Mouse (Mus musculus): Measurements from ENCODE around the gene Cog5. TPM values are rescaled to one million over a fixed set of nuclear protein-coding genes. Genes with fewer than 3 reads are reported as not detected.

Gene Cog5
- total RNA-seq, 2 experiments from 2014 or later = 22.7 to 25.1 TPM

GRCm38 (mm10) chr12:31703904-31704303 is 49.2 kb downstream of the Cog5 start:
- DNase-seq = no peak

DNA sequence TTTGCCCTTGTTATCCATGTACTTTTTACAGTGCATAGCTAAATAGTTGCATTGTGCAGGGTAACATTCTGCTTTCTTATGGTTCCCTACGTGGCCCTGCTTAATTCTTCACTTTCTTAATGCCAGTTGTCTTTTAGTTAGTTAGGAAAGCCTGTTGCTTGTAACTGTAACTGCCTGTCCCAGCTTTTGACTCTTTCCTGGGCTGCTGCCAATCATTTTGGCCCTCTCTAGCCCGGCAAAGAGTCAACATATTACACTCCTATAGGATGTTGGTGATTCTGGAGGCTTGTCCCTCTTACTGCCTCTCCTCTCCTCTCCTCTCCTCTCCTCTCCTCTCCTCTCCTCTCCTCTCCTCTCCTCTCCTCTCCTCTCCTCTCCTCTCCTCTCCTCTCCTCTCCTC is 51.5 kb downstream of the Cog5 start:
- intact Hi-C loops (cut with DNase I) = loop anchor here (10.0 kb wide), 1 partner anchor 331 kb away; no protein-coding TSS in a partner anchor
- no peak for DNase-seq

More at GRCm38 (mm10) chr12:31703904-31704303, 49.2 kb downstream of the Cog5 start:
- intact Hi-C loops (cut with DNase I) = loop anchor here (10.0 kb wide), 1 partner anchor 329 kb away; no protein-coding TSS in a partner anchor

GRCm38 (mm10) chr12:31707531-31707930 is 52.9 kb downstream of the Cog5 start:
- DNase-seq = no peak
- intact Hi-C loops (cut with DNase I) = loop anchor here (10.0 kb wide), 1 partner anchor 333 kb away; no protein-coding TSS in a partner anchor

- intact Hi-C loops (cut with DNase I) = loop anchor here (10.0 kb wide), 1 partner anchor 335 kb away; no protein-coding TSS in a partner anchor
- no peak for DNase-seq
Measured at GRCm38 (mm10) chr12:31709665-31710064, 55.0 kb downstream of the Cog5 start.

GRCm38 (mm10) chr12:31712233-31712632 is 57.6 kb downstream of the Cog5 start:
- intact Hi-C loops (cut with DNase I) = no loop called here
- DNase-seq = no peak

- intact Hi-C loops (cut with DNase I) = no loop called here
- DNase-seq = no peak
Measured at GRCm38 (mm10) chr12:31712727-31713126, 58.1 kb downstream of the Cog5 start.

DNA sequence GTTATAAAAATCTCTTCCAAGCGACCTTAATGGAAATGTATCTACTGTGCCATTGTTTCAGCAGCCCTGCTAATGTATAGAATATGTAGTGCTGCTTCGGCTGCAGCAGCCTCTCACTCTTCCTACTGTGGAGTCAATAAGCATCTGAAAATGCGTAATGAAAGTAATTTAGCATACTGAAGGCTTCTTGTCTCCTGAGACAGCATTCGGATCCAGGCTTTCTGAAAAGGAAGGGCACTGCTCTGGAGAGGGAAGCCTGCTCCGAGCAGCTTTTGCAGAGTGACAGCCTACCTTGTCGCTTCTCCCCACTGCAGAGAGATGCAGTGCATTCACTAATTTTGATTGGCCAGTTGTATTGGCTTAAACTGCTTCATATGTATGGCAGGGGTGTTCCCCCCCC is 58.9 kb downstream of the Cog5 start, which contains the start of gene Gpr22:
Gpr22 (minus strand) TSS at position 348 of the 400 bp plus-strand sequence.
- intact Hi-C loops (cut with DNase I) = no loop called here
- DNase-seq = no peak

GRCm38 (mm10) chr12:31714070-31714469 is 59.4 kb downstream of the Cog5 start:
- no peak for DNase-seq

GRCm38 (mm10) chr12:31719586-31720275 is 65.1 kb downstream of the Cog5 start:
- no peak for DNase-seq
- intact Hi-C loops (cut with DNase I) = loop anchor here (2.0 kb wide), 1 partner anchor 211 kb away; no protein-coding TSS in a partner anchor

More at GRCm38 (mm10) chr12:31714070-31714469, 59.4 kb downstream of the Cog5 start:
- intact Hi-C loops (cut with DNase I) = no loop called here

DNA sequence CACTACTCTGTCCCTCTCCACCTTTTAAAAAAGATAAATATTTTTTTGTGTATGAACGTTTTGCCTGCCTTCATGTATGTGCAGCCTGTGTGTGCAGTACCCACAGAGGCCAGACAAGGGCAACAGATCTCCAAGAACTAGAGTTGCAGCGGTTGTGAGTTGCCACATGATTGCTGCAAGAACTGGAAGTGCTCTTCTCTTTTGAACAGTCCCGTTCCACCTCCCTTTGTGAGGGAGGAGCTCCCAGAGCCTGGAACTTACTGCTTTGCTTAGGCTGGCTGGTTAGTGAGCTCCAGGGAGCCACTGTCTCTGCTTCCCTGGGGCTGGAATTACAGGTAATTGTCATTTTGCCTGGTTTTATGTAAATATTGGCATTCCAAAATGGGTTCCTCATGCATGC is 69.9 kb downstream of the Cog5 start:
- intact Hi-C loops (cut with DNase I) = no loop called here
- no peak for DNase-seq

DNA sequence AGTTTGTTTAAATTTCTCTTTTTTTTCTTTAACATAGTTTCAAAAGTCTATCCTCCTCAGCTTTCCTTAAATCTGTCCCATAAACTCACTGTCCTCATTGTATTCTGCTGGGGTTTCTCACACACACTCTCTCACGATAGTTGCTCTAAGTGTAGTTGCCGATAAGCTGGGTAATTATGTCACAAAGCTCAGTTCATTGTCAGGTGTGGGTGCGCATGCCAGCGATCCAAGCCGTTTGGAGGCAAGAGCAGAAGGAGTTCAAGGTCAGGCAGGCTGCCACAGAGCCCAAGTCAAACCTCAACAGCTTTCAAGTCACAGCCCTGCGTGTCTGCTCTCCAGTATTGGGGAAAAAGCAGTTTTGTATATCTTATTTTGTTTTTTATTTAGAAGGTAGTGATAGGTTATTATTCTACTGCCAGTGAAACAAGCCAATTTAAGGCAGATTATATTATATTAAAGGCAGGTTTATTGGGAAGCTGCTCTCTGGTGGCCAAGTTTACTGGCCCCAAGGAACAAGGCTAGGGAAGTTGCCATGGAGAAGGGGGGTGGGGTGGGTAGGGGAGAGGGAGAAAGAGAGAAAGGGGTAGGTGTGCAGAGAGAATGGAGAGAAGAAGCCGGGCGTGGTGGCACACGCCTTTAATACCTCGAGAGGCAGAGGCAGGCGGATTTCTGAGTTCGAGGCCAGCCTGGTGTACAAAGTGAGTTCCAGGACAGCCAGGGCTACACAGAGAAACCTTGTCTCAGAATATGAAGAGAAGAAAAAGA is 71.0 kb downstream of the Cog5 start:
- intact Hi-C loops (cut with DNase I) = no loop called here
- no peak for DNase-seq

GRCm38 (mm10) chr12:31726707-31727106 is 72.0 kb downstream of the Cog5 start:
- no peak for DNase-seq
- intact Hi-C loops (cut with DNase I) = no loop called here

DNA sequence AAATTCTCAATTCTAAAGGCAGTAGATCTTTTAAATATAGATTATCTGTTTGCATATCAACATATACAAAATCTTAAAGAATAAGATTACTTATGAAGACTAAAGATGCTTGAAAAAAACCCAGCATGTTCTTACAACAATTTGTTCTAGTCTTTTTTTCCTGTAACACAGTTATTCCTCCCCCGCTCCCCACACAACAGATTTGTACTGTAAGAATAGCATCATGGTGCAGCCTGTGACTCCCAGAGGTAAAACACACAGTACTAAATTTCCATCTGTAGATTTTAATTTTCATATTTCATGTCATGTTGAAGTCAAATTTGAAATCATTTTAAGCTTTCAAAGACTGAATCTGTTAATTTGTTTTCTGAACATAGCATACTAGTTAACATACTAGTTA is 75.5 kb downstream of the Cog5 start:
- no peak for DNase-seq
- intact Hi-C loops (cut with DNase I) = no loop called here

DNA sequence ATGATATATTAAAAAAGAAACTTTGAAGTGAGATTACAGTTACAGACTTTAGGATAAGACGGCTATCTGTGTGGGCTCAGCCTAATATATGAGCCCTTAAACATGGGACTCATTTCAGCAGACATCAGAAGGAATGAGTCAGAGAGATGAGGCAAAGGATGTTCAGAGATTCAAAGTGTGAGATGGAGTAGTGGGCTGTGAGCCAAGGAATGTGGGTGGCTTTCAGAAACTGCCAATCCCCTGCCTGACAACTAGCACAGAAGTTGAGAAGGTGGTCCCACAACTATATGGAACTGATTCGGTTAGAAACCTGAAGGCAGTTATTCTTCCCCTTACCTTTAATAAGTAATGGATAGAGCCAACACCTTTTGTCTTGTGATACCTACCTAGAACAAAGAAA is 79.9 kb downstream of the Cog5 start:
- DNase-seq = no peak
- intact Hi-C loops (cut with DNase I) = no loop called here

DNA sequence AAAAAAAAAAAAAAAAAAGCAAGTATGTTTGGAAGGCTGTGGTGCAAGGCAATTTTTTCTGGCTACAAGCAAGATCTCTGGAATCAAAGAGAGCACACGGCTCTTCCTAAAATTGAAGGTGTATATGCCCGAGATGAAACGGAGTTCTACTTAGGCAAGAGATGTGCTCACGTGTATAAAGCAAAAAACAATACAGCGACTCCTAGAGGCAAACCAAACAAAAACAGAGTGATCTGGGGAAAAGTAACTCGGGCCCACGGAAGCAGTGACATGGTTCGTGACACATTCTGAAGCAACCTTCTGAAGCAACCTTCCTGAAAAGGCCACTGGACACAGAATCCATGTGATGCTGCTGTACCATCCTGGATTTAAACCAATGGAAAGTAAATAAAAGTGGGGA is 92.6 kb downstream of the Cog5 start:
- DNase-seq = no peak

GRCm38 (mm10) chr12:31749846-31750245 is 95.2 kb downstream of the Cog5 start:
- no peak for DNase-seq
- intact Hi-C loops (cut with DNase I) = no loop called here

More for the DNA sequence above, 92.6 kb downstream of the Cog5 start:
- intact Hi-C loops (cut with DNase I) = no loop called here

DNA sequence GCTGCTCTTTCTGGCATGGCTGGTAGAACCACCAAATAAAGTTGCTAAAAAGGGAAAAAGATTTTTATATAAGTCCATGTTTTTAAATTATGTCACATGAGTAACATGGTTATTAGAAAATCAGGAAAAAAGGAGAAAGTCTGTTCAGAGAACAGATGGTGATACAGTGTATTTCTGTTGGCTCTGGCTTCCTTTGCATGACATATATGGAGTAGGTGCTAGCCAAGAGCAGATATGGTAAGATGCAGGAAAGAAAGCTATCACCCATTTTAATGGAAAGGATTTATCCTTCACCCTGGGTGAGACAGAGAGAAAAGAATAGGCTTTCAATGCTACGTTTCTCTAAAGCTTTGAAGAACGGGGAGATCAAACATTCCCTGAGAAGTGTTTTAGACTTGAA is 99.8 kb downstream of the Cog5 start:
- intact Hi-C loops (cut with DNase I) = no loop called here
- DNase-seq = no peak

- intact Hi-C loops (cut with DNase I) = no loop called here
Measured at GRCm38 (mm10) chr12:31755885-31756755, 101.5 kb downstream of the Cog5 start.

DNA sequence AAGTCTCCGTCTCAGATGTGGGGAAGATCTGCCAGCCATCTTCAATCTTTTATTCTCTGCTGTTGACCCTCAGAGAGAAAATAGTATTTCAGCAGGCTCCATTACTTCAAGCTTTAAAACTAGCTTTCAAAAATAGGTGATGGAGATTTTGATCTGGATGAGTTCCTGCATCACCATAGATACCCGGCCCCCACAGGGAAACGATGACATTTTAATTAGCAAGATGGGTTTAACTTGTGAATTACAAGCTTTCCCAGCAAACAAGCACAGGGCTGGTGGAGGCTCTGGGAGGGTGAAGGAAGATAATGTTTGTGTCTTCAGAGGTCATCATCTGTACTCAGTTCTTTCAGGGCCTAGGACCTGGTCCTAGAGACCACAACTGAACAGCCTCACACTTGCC is 118.9 kb downstream of the Cog5 start:
- no peak for DNase-seq
- intact Hi-C loops (cut with DNase I) = no loop called here

More at GRCm38 (mm10) chr12:31755885-31756755, 101.5 kb downstream of the Cog5 start:
- DNase-seq = no peak

DNA sequence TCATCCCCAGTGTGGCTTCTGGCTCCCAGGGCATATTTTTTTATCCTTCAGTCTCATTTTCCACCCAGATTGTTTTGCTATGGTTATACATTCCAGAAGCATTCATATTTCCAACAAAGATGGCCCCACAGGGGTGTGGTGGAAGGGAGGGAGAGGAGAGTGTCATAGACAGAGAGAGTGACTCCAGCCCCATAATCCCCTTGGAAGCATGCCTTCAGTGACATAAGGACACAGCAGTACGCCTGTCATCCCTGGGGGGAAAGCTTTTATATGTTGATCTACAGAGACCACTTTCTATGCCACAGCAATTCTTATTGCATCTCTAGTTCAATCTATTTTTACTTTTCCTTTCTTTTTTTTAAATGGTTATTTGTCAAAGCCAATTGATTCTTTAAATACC is 129.6 kb downstream of the Cog5 start:
- intact Hi-C loops (cut with DNase I) = no loop called here
- no peak for DNase-seq
